Mouse (Mus musculus): ENCODE results near the gene Grb10.

GRCm38 (mm10) chr11:11948988-11949365 is 89.5 kb downstream of the Grb10 start:
- TF ChIP-seq CTCF (IDR thresholded peaks at IDR 0.05; ENCODE audit: low read depth, low read length) (no peak), POLR2A (IDR thresholded peaks at IDR 0.05; ENCODE audit: extremely low read depth, insufficient read depth, low read length) (no peak)

All from liver, adult 2 months (tissue).